In genomic region chr19:47935530-47935929, GRCm38 (mm10) we compare ENCODE assay signal across 20 mouse cellular contexts. TPM values are rescaled to one million over a fixed set of nuclear protein-coding genes. Genes with fewer than 3 reads are reported as not detected.
"Had no signal": no experiment of that assay in that cellular context is flagged by ENCODE, and none has a peak within 500 bp of the region (broad histone marks: within the 10 kb centered on the region; RNA-seq: fewer than 3 reads in every experiment).

No protein-coding gene starts in this region.

- H3K9me3 ChIP-seq: neural tube, embryonic 13.5 days; neural tube, embryonic 15.5 days; stomach, embryonic 15.5 days had no signal

- H3K4me2 ChIP-seq: neural tube, embryonic 13.5 days; neural tube, embryonic 15.5 days; stomach, embryonic 15.5 days had no signal

- H3K4me3 ChIP-seq: neural tube, embryonic 13.5 days; neural tube, embryonic 15.5 days; stomach, embryonic 15.5 days had no signal

- H3K4me1 ChIP-seq: stomach, embryonic 15.5 days had no signal

- H3K9ac ChIP-seq: neural tube, embryonic 13.5 days; neural tube, embryonic 15.5 days; stomach, embryonic 15.5 days had no signal

- H3K36me3 ChIP-seq: neural tube, embryonic 13.5 days; neural tube, embryonic 15.5 days; stomach, embryonic 15.5 days had no signal

- H3K27ac ChIP-seq: neural tube, embryonic 13.5 days; neural tube, embryonic 15.5 days; stomach, embryonic 15.5 days had no signal

- DNase-seq: retina, postnatal 1 day; right cerebral cortex, adult 18-20 months; right cerebral cortex, postnatal 14 days; right cerebral cortex, postnatal 25 days; right cerebral cortex, postnatal 4 days; spleen, adult 18-20 months; thymus, adult 18-20 months; thymus, adult 2 months; thymus, postnatal 14 days; thymus, postnatal 25 days; thymus, postnatal 36 days; thymus, postnatal 4 days had no signal

RNA-seq across cellular contexts. Expression of gene Cfap58, which starts 1.9 kb away (rescaled TPM):
- total RNA-seq: neutrophil, adult 5-6 weeks had no signal
- polyA plus RNA-seq: small intestine, adult 2 months; spleen, adult 2 months; stomach, embryonic 14.5 days; stomach, embryonic 15.5 days; urinary bladder, adult 2 months had no signal

RNA-seq across cellular contexts. Expression of gene Cfap43, which starts 16.4 kb away (rescaled TPM):
- polyA plus RNA-seq: small intestine, adult 2 months; spleen, adult 2 months had no signal
